Mouse (Mus musculus): ENCODE measurements around the gene Spata18.

GRCm38 (mm10) chr5:73693778-73694177 lies 42.6 kb downstream of the Spata18 start:
- TF ChIP-seq POLR2A (IDR thresholded peaks at IDR 0.05; ENCODE audit: insufficient read length, low read depth) (no peak), POLR2AphosphoS2 (IDR thresholded peaks at IDR 0.05; ENCODE audit: insufficient read length, low read depth) (no peak), SRF (IDR thresholded peaks at IDR 0.05; ENCODE audit: control insufficient read depth, insufficient read length, low read depth) (no peak), E2F4 (IDR thresholded peaks at IDR 0.05; ENCODE audit: insufficient read depth) (no peak), CEBPB (IDR thresholded peaks at IDR 0.05; ENCODE audit: insufficient read depth, poor library complexity, severe bottlenecking) (no peak), USF1 (IDR thresholded peaks at IDR 0.05; ENCODE audit: low read depth) (no peak), MYOG (IDR thresholded peaks at IDR 0.05; ENCODE audit: control insufficient read depth in 1 of 3, insufficient read depth in 1 of 3, insufficient read length in 2 of 3, low read depth in 2 of 3) (no peak), REST (IDR thresholded peaks at IDR 0.05; ENCODE audit: insufficient read depth, insufficient read length) (no peak)

All from myocyte (in vitro differentiated cells).